Mouse (Mus musculus): ENCODE results near the gene Carmil2.

GRCm38 (mm10) chr8:105702731-105703415 lies 16.8 kb downstream of the Carmil2 start:
- TF ChIP-seq CTCF (IDR thresholded peaks at IDR 0.05; ENCODE audit: borderline replicate concordance, insufficient read depth, low read length) = no peak
- TF ChIP-seq POLR2A (IDR thresholded peaks at IDR 0.05; ENCODE audit: low read depth, low read length) = no peak

Data from embryonic fibroblast, embryonic 13.5 days (primary cell).